Mouse (Mus musculus) Muller cell, postnatal 12 days (primary cell): ENCODE measurements around the gene Tmem30c.

Experiments used
- DNase-seq: peaks from one replicate; pipeline ENCODE4 v3.0.0-alpha.2; 2015; ENCODE audit errors: inconsistent ontology term

Tmem30c gene

GRCm38 (mm10) chr16:57295216-57295934, 2.7 kb upstream of the Tmem30c start:
- no peak for DNase-seq

- no peak for DNase-seq
These were observed 369 bp downstream of the Tmem30c start for GRCm38 (mm10) chr16:57292296-57292695.

GRCm38 (mm10) chr16:57291696-57292095, 969 bp downstream of the Tmem30c start:
- no peak for DNase-seq

- DNase-seq = peak; percentile 22
These were observed 11.2 kb downstream of the Tmem30c start for GRCm38 (mm10) chr16:57281417-57281816.

GRCm38 (mm10) chr16:57280221-57281217, 12.1 kb downstream of the Tmem30c start:
- no peak for DNase-seq

- DNase-seq = no peak
These were observed 13.6 kb downstream of the Tmem30c start for GRCm38 (mm10) chr16:57278976-57279626.

- DNase-seq = no peak
These were observed 22.9 kb downstream of the Tmem30c start for GRCm38 (mm10) chr16:57269751-57270150.

GRCm38 (mm10) chr16:57268058-57268841, 24.4 kb downstream of the Tmem30c start:
- DNase-seq = no peak

GRCm38 (mm10) chr16:57267068-57267467, 25.6 kb downstream of the Tmem30c start:
- peak; percentile 36 for DNase-seq

- DNase-seq = no peak
These were observed 32.5 kb downstream of the Tmem30c start for GRCm38 (mm10) chr16:57260152-57260551.

GRCm38 (mm10) chr16:57259356-57260083, 33.1 kb downstream of the Tmem30c start:
- DNase-seq = no peak

GRCm38 (mm10) chr16:57251589-57252421, 40.9 kb downstream of the Tmem30c start:
- DNase-seq = peak; percentile 85

- no peak for DNase-seq
These were observed 41.7 kb downstream of the Tmem30c start for GRCm38 (mm10) chr16:57250991-57251390.

GRCm38 (mm10) chr16:57247464-57247863, 45.2 kb downstream of the Tmem30c start:
- no peak for DNase-seq

GRCm38 (mm10) chr16:57246596-57246995, 46.1 kb downstream of the Tmem30c start:
- DNase-seq = no peak

- peak; percentile 63 for DNase-seq
These were observed 48.8 kb downstream of the Tmem30c start for GRCm38 (mm10) chr16:57243858-57244248.

GRCm38 (mm10) chr16:57243205-57243857, 49.3 kb downstream of the Tmem30c start:
- DNase-seq = no peak

- DNase-seq = no peak
These were observed 49.8 kb downstream of the Tmem30c start for GRCm38 (mm10) chr16:57242857-57243204.

- DNase-seq = peak; percentile 85
These were observed 56.7 kb downstream of the Tmem30c start for GRCm38 (mm10) chr16:57235871-57236510.
